Mouse (Mus musculus): ENCODE measurements around the gene Meox1. TPM values are rescaled to one million over a fixed set of nuclear protein-coding genes. Genes with fewer than 3 reads are reported as not detected.

The Meox1 gene
- total RNA-seq, 2 experiments from 2014 or later: 23.7 to 27.5 TPM

DNA sequence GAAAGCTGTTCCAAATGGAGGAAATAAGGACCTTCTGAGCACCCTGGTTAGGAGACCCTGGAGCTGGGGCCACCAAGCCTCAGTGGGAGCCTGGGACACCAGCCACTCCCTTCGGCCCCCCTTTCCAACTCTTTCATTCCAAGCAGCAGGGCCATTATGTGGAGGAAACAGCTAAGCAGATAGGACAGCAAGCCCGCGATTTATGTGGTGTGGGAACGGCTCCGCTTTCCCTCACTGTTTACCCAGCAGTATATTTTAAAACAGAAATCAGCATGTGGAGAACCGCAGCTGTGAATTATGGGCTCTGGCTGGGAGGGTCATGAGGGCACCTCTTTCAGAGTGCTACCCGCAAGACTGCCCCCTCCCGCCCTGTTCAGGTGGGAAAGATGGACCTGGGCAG lies 7.1 kb upstream of the Meox1 start:
- no peak for DNase-seq
- intact Hi-C loops (cut with DNase I): no loop called here

DNA sequence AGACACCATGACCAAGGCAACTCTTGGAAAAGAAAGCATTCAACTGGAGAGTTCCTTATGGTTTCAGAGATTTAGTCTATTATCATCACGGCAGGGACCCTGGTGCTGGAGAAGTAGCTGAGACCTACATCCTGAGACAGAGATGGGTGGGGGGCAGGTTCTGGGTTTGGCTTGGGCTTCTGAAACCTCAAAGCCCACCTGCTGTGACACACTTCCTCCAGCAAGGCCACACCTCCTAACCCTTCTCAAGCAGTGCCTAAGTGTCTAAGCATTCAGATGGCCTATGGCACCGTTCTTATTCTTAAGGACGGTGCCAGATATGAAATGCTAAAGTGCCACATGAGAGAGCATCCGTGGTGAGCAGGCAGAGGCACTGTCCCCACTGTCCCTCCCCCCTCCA lies 4.2 kb upstream of the Meox1 start:
- no peak for DNase-seq
- intact Hi-C loops (cut with DNase I): no loop called here

DNA sequence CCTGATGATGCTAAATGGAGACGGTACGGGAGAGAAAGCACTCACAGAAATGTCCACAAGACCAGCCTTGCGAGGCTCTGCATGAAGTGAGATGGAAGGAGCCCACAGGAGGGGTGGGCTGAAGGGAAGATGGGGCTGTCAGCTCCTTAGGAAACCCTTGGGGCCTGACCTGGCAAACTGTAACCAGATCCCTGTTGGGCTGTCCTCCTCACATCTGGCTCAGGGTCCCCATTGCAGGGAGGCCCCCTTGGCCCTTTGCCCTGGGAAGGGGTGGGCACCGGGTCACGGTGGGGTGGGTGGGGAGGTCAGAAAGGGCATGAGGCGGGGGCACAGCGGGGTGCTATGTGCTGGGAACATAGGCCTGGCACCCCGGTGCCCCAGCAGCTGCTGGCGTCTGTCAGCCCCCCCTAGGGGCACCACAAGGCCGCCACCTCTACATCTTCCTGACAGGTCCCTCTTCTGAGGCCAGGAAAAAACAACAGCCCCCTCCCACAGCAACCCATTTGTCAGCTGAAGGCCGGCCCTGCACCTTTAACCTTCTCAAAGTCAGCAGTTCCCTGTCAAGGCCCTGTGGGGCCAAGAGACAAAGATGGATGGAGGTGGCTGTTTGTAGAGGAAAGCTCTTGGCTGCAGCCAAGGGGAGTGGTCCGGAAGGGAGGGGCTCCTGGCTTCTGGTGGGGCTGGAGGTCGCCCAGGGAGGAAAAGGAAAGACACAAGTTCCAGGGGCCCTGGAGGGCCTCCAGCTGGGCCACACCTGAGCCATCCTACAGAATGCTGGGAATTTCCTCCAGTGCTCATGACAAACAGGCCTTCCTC lies 2.6 kb upstream of the Meox1 start:
- intact Hi-C loops (cut with DNase I): no loop called here
- peak; percentile 43 to 52 for DNase-seq

DNA sequence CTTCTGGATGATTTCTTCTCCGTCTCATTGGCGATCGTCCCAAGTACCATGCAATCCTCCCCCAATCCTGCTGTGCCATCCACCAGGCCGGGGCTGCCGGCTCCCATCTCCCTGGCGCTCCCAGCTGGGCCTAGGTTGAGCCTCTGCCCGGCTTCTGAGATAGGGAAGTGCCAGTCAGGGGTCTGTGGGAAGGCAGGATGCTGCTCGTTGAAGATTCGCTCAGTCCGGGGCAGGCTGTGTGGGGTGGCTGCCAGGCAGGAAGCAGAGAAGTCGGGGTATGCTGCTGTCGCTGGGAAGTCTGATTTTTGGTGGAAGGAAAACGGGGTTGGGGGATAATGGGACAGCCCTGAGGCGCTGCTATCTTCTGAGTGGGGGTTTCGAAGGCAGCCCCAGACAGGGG lies 614 bp downstream of the Meox1 start:
- intact Hi-C loops (cut with DNase I): no loop called here
- DNase-seq: peak in 1 of 2 experiments; percentile 58

DNA sequence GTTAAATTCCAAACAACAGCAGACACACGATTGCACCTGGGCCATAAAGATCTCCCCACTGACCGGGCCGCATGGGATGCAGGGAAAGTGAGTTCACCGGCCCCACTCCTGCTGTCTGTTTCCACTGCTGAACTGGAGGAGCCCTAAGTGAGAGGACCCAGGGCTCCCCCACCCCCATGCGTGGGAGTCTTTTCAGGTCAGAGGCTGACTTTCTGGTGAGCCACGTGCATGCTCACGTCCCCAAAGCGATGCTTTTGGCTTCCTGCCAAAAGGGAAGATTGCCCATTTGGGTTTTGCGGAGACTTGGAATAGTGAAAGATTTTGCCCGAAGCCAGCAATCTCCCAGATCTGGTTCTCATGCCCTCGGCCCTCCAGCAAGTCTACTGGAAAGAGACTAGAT lies 2.7 kb downstream of the Meox1 start:
- DNase-seq: peak in 1 of 2 experiments; percentile 66
- intact Hi-C loops (cut with DNase I): no loop called here

DNA sequence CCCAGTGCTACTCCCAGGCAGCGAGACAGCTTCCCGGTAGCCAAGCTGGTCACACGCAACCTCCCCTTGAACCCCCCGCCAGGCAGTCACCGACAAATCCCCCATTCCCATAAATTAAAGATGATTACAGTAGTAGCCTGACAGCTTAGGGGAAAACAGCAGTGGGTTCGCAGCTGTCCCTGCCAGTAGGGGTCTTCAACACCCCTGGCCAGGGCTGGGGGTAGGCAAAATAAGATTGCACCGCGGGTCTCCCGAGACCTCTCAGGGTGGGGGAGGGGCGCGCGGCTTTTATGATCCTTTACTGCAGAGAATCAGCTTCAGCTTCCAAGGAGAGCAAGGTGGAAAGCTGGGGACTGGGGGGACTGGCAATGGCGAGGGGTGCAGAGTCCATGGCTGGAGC lies 4.4 kb downstream of the Meox1 start:
- intact Hi-C loops (cut with DNase I): no loop called here
- no peak for DNase-seq

DNA sequence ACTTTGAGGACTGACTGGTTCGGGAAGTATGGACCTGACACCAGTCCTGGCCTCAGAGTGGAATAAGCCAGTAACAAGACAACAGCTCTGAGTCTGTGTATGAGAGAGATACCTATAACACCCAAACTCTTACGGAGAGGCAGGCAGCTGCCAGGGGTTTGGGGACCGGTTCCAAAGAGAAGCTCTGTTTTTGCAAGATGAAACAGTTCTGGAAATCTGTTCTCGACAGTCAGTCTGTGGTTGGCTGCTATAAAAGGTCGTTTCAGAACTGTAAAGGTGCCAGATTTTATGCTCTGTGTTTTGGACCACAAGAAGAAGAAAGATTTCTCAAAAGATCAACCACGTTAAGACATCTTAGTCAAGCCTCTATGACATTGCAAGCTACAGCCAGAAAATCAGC lies 5.4 kb downstream of the Meox1 start:
- intact Hi-C loops (cut with DNase I): no loop called here
- DNase-seq: no peak

DNA sequence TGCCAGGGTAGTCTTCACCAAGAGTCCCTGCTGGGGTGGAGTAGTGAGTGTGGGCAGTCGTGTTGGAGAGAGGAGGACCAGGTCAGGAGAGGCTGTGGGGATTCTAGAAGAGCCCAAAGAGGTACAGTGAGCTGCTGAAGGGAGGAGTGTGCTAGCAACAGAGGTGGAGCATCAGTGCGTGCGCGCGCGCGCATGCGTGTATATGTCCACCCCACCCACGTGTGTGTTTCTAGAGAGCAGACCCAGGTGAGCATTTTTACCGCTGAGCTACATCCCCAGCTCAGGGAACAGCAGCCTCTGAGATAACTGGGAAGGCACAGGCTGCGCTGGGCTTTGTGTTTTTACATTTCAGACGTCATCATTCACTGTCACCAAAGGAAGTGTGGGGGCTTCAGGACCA lies 7.7 kb downstream of the Meox1 start:
- DNase-seq: no peak
- intact Hi-C loops (cut with DNase I): no loop called here

DNA sequence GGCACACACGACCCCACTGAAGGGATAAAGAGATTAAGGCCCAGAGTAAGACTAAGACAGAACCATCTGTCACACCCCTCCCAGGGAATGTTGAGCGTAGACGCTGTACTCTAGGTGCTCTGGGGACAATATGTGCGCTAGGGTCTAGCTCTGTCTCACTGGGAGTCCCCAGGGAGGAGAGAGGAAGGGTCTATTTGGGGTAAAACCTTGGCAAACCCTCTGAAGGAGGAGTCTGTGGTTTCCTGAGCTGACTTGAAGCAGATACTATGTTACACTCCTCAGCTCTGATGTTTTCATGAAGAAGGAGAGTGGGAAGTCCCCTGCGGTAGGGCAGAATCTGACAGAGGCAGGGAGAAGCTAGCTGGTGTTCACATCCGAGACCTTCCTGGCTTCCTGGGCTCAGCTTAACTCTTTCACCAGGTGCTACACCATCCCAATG lies 8.3 kb downstream of the Meox1 start:
- DNase-seq: no peak
- intact Hi-C loops (cut with DNase I): no loop called here

DNA sequence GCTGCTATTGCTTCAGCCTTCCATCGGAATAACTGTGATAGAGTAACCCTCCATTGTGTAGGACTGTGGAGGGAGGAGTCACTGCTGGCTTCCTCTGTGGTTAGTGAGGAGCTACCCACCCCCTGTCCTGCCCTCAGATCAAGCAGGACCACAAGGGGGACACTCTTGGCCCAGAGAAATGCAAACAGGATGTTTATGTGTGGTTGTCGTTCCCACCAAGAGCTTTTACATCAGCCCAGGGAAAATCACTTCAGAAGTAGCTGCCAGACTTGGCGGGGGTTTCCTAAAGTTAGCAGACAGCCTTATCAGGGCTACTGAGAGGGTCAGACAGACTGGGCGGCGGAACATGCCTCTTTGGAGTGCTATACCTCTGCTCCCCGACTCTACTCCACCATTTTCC lies 8.9 kb downstream of the Meox1 start:
- intact Hi-C loops (cut with DNase I): no loop called here
- peak; percentile 64 to 67 for DNase-seq

DNA sequence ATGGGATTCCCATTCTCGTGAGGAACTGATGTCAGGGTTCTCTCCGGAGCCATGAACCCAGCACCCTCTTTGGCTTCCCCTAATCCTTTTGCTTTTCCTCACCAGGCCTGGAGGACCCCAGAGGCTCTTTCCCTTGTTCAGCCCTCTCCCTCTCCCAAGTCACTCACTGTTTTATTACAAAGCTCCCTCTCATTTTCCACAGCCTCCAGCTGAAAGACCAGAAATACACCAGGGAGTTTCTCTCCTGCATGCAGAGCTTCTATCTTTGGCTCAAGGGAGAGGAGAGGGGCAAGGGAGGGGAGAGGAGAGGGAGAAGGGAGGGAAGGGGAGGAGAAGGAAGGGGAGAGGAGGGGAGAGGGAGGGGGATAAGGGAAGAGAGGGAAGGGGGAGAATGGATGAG lies 10.3 kb downstream of the Meox1 start:
- intact Hi-C loops (cut with DNase I): loop anchor here (5.0 kb wide), 1 partner anchor 52 kb away; no protein-coding TSS in a partner anchor
- DNase-seq: no peak

DNA sequence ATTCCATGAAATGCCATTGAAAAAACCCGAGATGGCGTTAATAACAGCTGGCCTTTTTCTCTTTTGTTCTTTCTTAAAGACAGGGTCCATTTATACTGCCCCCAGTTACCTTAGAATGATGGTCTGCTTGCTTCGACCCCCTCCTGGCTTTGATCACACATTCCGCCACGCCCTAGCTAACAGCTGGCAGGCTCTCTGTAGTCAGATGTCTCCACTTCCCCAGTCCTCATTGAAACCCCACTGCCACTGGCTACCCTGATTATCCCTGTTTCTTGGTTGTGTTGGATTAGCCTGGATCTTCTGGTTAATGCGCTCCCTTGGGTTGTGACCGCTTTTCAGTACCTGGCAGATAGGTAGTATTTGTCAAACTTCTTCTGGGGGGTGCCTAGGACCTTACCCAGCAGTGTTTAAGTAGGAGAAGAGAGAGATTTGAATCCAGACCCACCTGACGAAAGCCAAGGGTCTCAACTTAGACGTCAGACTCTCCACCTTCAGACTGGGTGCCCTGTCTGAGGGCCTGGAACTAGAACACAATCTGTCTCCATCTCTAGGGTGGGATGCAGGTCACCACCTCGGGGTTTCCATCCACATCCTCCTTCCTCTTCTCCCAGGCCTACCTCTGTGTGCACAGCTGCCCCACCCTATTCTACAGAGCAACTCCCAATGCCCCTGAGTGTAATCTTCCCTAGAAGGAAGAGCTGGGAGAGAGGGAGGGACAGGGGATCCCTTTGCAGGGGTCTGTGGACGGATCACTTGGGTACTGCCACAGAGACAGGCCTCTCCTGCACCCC lies 11.5 kb downstream of the Meox1 start:
- no peak for DNase-seq
- intact Hi-C loops (cut with DNase I): loop anchor here (5.0 kb wide), 1 partner anchor 50 kb away; no protein-coding TSS in a partner anchor

DNA sequence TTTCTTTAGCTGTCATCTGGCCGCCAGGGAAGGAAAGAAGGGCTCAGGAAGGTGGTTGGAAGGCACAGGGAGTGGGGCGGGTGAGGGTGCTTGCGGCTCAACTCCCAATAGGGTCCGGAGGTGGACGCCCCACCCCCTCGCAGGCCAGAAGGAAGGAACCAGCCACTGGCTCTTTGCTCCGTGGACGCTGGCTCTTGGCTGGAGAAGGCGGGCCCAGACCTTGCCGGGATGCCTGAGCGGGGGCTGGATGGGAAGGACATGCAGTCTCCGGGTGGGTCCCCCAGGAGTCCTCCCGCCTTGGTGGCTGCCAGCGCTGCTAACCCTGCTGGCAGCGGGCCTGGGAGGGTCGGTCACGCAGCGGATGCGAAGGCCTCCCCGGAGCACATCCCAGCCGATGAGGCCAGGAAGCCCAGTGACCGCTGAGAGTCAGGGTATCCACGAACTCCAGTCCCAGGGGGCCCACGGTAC lies 12.5 kb downstream of the Meox1 start:
- intact Hi-C loops (cut with DNase I): loop anchor here (2.0 to 5.0 kb wide), 2 partner anchors 31 to 49 kb away; no protein-coding TSS in a partner anchor
- peak; percentile 91 to 93 for DNase-seq

DNA sequence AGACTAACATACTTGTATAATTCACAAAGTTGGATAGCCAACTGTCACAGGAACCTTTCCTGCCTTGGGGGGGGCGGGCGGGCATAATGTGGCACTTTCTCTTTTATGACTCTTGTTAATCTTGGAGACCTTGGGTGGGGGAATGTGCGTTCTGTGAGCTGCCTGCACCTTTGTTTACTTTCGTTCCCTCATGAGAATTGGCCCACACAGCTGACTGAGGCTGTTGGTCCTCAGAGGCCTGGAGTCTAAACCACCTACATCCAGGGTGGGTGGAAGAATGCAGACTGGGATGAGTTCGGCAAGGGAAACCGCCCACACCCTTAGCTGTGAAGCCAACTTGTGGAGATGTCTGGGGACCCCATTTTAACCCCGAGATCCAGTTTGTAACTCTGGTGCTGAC lies 13.0 kb downstream of the Meox1 start:
- DNase-seq: no peak
- intact Hi-C loops (cut with DNase I): loop anchor here (2.0 to 5.0 kb wide), 2 partner anchors 30 to 49 kb away; no protein-coding TSS in a partner anchor

DNA sequence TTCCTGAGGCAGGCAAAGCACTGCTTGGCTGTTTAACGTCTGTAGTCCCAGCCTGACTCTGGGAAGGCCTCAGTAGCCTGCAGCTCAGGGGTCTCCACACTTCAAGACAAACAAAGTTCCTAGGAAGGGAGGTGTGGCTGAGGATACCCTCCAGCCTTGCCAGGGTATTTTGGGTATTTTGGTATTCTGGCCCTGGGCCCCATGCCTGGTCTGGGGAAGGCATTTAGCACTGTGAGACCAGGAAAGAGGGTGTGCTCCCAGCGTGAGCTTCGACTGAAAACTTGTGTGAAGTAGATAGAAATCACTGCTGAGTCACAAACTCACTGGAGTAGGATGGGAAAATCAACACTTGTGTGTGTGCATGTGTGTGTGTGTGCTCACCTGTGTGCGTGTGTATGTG lies 14.5 kb downstream of the Meox1 start:
- DNase-seq: no peak
- intact Hi-C loops (cut with DNase I): loop anchor here (2.0 to 5.0 kb wide), 2 partner anchors 29 to 47 kb away; no protein-coding TSS in a partner anchor

DNA sequence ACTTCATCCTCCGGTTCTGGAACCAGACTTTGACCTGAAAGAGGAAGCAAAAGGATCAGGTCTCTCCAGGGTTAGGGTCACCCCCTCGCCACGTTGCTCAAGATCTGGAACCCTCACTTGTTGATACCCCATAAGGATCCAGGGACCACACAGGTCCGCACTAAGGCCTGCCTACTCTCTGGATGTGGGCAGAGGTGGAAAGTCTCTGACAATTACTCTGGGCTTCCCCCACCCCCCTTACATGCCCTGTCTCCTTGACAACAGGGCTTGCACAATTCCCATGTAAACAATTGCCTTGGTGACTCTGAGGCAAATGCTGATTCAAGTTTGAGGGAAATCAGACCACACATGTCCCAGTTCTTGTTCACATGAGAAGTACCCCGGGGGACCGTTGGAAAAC lies 15.5 kb downstream of the Meox1 start:
- DNase-seq: no peak
- intact Hi-C loops (cut with DNase I): no loop called here

DNA sequence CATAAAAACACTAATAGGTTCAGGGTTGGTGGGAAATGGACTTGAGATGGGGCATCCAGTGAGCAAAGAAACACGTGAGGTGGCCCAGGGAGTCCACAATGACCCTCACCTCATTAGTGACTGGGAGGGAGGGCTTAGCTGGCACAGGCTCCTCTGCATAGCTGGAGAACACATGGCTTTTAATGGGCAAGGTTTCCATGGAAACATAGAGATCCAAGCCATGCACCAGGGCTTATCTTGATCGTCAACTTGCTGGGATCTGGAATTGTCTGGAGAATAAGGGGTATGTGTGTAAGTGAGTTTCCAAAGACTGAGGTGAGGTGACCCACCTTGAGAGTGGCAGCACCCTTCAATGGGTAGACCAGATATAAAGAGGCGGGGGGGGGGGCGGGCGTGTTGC lies 19.2 kb downstream of the Meox1 start:
- DNase-seq: no peak
- intact Hi-C loops (cut with DNase I): no loop called here

DNA sequence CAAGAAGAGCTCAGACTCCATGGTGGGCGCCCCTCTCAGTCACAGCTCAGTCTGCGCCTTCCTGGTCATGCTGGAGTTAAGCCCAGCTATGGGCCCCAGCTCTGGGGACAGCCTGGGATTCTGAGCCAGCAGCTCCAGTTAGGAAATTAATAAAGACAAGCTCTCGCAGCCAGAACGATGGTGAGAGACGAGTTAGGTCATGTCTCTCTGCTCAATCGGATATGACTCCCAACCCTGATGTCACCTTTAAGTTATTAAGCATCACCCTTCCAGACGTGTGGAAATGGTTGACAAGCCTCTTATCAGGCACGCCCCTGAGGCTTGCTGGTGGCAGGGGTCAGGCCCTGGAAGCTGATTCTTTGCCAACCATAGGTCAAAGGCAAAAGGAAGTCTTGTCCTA lies 20.3 kb downstream of the Meox1 start:
- peak; percentile 58 to 60 for DNase-seq
- intact Hi-C loops (cut with DNase I): no loop called here

DNA sequence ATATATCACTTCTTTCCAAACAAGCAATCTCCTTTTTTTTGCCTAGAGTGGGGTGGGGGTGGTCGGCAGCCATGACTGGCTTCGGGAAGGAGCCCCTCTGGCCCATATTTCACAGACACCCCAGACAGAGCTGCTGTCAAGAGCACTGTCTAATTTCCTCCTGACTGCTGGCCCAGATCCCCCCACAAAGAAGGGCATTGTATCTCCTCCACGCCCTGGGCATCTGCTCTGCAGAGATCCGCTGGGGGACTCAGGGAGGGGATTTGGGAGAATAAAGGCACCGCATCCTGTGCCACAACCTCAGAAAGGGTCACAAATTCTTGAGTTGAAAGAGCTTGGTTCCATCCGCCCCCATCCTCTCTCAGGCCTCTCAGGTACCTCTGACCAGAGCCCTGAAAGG lies 22.7 kb downstream of the Meox1 start:
- intact Hi-C loops (cut with DNase I): no loop called here
- no peak for DNase-seq

DNA sequence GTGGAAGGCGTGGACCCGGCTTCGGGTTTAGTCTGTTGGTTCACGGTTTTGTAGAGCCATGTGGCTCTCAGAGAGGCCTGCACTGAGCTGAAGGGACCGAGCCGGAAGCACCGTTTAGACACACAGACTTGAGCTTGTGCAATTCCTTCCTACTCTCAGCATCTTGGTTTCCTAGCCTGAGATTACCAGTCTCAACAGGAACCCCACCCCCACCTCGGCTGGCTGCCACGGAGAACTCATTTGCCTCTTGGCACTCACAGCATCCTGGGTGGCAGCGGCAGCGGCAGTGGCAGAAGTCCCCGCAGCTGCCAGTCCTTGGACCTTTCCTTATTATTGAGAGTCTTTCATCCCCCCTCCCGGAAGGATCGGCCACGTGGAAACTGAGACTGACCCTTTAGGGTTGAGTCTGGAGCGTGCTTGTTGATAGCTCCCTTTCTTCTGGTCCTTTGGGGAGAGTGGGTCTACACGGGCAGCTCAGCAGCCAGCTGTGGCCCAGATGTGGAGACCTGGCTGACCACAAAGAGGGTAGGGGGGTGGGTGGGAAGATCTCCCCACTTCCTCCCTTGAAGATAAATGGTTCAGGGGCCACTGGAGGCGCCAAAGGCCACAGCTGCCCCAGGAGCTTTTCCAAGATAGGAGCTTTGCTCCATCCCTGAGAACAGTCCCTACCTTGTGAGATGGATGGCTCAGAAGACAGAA lies 24.0 kb downstream of the Meox1 start:
- no peak for DNase-seq
- intact Hi-C loops (cut with DNase I): no loop called here

DNA sequence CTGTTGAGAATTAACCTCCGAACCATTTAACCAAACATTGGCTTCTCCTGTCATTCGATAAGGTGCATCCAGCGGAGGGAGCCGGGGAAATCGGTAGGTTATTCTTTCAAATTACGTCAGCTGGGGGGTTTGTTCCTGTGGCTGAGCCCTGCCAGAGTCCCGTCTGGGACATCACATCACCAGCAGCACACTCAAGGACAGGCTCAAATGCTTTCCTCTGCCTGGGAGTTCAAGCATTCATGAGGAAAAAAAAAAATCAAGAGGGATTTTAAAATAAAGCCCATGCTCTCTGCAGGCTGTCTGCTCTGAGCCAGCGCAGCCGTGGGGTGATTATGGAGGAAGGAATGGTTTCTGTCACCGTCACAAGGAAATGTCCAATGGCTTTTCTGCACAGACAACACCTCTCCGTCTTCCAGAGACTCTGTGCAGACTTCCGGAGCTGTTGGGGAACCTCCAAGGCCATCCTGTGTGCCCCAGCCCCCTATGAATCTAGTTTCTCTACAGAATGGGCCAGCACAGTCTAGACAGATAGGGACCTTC lies 26.6 kb downstream of the Meox1 start:
- peak; percentile 48 to 51 for DNase-seq
- intact Hi-C loops (cut with DNase I): no loop called here
